Mouse (Mus musculus) right cerebral cortex, postnatal 25 days (tissue): ENCODE measurements around the gene Cdh3.

Source experiments
- DNase-seq: peaks from one replicate; pipeline ENCODE4 v3.0.0; 2022

Gene Cdh3

GRCm38 (mm10) chr8:106510365-106510975 lies at the start of gene Cdh3:
Cdh3 (plus strand) TSS chr8:106510891.
- no peak for DNase-seq

GRCm38 (mm10) chr8:106462131-106462530 lies 48.6 kb upstream of the Cdh3 start:
- no peak for DNase-seq

GRCm38 (mm10) chr8:106463795-106464194 lies 46.9 kb upstream of the Cdh3 start:
- DNase-seq = no peak

- DNase-seq = no peak
These were observed 41.2 kb upstream of the Cdh3 start for GRCm38 (mm10) chr8:106469485-106469884.

- no peak for DNase-seq
These were observed 36.7 kb upstream of the Cdh3 start for GRCm38 (mm10) chr8:106474001-106474400.

- no peak for DNase-seq
These were observed 10.5 kb upstream of the Cdh3 start, which contains the start of gene 6030452D12Rik for GRCm38 (mm10) chr8:106500018-106500685. 6030452D12Rik (plus strand) TSS chr8:106500522.

GRCm38 (mm10) chr8:106504241-106504640 lies 6.5 kb upstream of the Cdh3 start:
- no peak for DNase-seq

GRCm38 (mm10) chr8:106505328-106505965 lies 5.2 kb upstream of the Cdh3 start:
- DNase-seq = no peak

GRCm38 (mm10) chr8:106506106-106506505 lies 4.6 kb upstream of the Cdh3 start:
- no peak for DNase-seq

- DNase-seq = peak; percentile 15
These were observed 2.8 kb upstream of the Cdh3 start for GRCm38 (mm10) chr8:106507761-106508331.

GRCm38 (mm10) chr8:106508456-106508855 lies 2.2 kb upstream of the Cdh3 start:
- no peak for DNase-seq

GRCm38 (mm10) chr8:106509079-106509780 lies 1.5 kb upstream of the Cdh3 start:
- no peak for DNase-seq

GRCm38 (mm10) chr8:106511065-106511501 lies 392 bp downstream of the Cdh3 start:
- no peak for DNase-seq

- no peak for DNase-seq
These were observed 895 bp downstream of the Cdh3 start for GRCm38 (mm10) chr8:106511531-106512041.

GRCm38 (mm10) chr8:106512475-106513150 lies 1.9 kb downstream of the Cdh3 start:
- no peak for DNase-seq

- DNase-seq = no peak
These were observed 5.3 kb downstream of the Cdh3 start for GRCm38 (mm10) chr8:106515946-106516479.

GRCm38 (mm10) chr8:106516581-106516980 lies 5.9 kb downstream of the Cdh3 start:
- no peak for DNase-seq

GRCm38 (mm10) chr8:106518763-106519162 lies 8.1 kb downstream of the Cdh3 start:
- no peak for DNase-seq

- DNase-seq = no peak
These were observed 9.9 kb downstream of the Cdh3 start for GRCm38 (mm10) chr8:106520578-106520977.

- no peak for DNase-seq
These were observed 11.2 kb downstream of the Cdh3 start for GRCm38 (mm10) chr8:106521845-106522244.

GRCm38 (mm10) chr8:106526725-106527124 lies 16.0 kb downstream of the Cdh3 start:
- DNase-seq = no peak
